Mouse (Mus musculus): ENCODE results near the gene Gpr3.

- no peak for TF ChIP-seq POLR2A (IDR thresholded peaks at IDR 0.05; ENCODE audit: borderline replicate concordance, low read depth, low read length)
- no peak for TF ChIP-seq CTCF (IDR thresholded peaks at IDR 0.05; ENCODE audit: low read depth, low read length)
Observed at GRCm38 (mm10) chr4:133235415-133235814, 23.1 kb upstream of the Gpr3 start.
